Mouse (Mus musculus): ENCODE results near the gene Arhgef3.

Gene Arhgef3

DNA sequence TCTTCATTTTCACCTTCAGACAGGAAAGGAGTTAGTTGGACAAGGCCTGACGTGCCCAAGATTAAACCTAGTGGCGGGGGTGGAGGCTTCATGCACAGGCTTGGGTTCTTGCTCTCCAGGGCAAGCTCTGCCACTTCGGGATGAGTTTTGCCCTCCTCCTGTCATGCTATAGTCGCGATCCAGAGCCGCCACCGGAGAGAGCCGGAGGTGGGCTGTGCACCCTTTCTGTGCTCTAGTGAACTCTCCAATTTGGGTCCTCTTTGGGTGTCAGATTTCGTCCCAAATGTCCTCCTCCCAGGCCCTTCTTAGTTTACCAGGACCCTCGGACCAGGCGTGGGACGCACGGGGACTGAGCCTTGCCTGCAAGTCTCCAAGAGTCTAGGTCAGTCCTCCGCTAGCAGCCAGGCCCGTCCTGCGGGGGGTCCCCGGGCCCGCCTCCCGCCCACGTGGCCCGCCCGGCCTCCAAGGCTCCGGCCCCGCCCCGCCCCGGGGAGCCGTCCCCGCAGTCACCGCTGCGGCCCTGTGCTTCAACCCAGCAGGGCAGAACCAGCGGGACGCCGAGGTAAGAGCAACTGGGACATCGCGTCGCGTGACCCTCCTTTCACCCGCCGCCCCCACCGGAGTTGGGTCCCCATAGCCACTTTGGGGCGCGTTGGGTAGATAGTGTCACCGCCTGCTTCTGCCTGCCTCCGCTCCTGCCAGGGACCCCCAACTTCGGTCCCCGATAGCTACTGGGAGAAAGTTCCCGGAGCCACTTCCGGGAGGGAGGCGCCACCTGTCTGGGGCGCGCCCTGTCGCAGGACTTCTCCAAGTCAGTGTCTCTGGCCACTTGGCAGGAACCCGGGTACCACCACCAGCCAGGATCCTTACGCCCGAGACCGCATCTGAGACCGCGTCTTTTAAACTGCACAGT lies at the start of gene Arhgef3:
TSS of gene Arhgef3 (plus strand) at position 538 of the 913 bp plus-strand sequence.
- in situ Hi-C loops (cut with MboI, MseI): no loop called here

DNA sequence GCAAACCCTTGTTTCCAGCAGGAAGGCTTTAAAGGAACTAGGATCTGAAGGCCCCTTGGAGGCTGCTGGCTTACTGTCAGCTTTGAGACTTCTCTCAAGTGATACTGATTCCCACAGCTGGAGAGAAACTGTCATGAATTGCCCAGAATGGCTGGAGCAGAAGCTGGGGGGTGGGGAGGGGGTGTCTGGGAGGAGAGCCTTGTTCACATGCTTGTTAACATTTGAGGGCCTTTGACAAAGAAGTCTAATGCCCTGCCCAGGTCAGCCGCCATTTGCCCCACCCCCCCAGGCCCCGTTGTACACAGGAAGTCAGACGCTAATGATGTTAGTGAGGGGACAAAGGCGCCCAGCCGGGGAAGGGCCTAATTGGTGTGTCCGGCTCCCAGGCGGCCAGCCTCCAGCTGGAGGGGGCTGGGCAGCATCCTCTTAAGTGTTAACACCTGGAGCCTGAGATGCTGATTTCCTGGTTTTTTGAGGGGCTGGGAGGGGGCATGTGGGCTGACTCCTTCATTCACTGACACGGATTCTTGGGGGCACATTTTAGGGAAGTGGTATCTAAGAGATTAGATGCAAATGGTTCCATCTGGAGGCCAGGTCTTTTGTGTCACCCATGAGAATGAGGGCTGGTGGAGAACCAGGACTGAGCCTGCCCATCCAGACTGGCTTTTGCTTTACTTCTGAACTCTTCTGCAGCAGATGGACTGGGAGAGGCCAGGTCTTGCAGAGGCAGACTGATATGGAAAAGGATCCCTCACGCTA lies 48.3 kb upstream of the Arhgef3 start:
- in situ Hi-C loops (cut with MboI, MseI): no loop called here

DNA sequence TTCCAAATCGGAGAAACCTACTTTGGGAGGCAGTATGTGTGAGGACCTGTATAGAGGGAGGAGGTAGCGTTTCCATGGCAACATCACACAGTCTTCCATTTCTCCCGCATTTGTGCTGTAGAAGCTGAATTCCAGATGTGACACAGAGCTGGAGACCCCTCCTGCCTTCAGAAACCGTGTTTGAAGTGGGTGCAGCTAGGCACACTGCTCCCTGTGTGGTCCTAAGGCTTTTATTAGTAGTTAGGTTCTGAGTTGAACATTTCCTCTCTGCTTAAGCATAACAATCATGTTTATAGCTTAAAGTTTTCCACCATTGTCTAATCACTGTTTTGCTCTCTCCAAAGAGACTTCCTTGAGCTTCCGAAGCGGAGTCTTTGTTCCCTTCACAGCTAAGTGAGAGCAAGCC lies 46.8 kb upstream of the Arhgef3 start:
- in situ Hi-C loops (cut with MboI, MseI): no loop called here

DNA sequence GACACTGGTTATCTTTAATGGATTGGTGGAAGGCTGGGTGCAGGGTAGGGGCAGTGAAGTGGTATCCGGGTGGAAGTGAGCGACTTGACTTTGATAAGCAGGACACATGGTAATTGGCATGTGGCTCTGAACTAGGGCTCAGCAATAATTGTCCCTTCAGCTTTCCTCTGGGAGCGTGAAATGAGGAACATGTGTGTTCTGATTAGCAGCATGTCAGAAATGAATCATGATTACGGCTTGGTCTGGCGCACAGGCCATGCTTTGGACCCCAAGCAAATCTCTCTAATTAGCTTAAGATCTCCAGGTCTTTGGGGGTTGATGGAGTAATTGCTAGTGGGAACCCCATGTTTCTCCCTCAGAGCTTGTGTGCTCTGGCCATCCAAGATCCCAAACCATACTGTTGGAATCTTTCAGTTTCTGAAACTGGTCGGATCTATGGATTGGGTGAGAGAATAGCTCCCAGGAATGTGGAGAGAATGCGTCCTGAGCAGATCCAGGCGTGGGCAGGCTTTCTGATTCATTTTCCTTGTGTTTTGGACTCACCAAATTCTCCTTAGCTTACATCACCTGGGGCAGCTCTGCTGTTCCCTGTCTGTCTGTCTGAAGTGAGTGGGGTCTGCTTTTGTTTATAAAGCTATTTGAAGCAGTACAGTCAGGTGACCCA lies 45.1 kb upstream of the Arhgef3 start:
- in situ Hi-C loops (cut with MboI, MseI): no loop called here

DNA sequence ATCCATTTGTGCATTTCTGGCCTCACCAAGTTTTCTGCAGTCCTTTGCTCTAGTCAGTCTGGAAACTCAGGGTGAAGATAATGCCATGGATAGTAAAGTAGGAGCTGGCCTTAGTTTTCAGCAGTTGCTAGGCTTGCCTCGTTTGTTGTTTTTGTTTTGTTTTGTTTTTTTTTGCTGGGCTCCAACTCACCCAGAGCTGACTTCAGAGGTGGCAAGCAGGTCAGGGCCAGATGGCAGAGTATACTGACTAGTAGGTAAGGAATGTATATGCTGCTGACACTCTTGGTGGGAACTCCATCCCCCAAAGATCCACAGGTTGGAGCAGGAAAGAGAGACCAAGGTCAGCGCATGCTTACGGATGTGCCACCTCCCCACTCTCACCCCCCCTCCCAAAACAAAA lies 44.6 kb upstream of the Arhgef3 start:
- in situ Hi-C loops (cut with MboI, MseI): no loop called here

DNA sequence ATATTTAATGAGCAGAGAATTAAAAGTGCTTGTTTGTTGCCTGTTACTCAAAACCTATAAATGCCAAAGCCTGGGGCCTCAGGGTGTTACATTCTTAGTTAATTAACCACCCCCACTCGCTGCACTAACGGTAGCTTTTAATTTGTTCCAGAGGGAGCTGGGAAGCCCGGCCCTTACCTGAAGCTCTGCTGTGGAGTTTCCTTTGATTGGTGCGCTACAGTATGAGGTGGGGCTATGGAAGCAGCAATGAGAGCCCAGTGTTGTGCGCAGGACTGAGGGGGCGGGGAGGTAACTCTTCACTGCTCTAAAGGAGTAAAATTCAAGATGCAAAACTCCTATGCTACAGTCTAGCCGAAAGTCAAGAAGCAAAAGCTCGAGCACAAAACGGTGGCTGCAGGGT lies 43.9 kb upstream of the Arhgef3 start:
- in situ Hi-C loops (cut with MboI, MseI): no loop called here

DNA sequence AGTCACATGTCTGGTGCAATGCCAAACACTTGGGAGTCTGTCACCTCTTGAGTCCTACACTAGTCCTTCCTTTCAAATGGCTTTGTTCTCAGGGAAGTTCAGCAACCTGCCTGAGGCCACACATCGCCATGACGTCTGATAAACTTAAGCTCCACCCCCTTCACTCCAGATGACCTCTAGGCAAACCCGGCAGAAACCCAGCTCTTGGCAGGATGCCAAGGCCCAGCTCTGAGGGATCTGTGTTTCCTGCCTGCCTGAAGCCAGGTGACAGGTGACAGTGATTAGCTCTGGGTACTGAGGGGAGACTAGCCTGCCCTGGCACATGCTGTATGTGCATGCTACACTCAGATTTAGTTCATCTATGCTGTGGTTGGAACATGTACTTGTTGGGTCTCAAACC lies 42.7 kb upstream of the Arhgef3 start:
- in situ Hi-C loops (cut with MboI, MseI): no loop called here

DNA sequence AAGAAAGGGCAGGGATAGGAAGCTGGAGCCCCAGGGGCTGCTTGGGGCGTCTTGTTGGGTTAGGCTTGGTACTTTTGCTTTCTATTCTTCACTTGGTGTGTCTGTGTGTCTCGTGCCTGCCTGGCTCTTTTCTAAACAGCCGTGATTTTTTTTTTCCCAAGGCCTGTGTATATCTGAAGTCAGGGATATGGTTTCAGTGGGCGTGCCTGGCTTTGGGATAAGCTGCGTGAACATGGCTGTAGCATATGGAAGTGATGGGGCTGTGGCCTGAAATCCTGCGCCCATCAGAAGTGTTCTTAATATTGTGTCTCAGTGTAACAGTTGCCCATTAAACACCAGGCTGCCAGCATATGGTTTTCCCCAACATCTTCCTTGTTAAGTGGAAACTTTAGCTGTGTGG lies 39.6 kb upstream of the Arhgef3 start:
- in situ Hi-C loops (cut with MboI, MseI): no loop called here

DNA sequence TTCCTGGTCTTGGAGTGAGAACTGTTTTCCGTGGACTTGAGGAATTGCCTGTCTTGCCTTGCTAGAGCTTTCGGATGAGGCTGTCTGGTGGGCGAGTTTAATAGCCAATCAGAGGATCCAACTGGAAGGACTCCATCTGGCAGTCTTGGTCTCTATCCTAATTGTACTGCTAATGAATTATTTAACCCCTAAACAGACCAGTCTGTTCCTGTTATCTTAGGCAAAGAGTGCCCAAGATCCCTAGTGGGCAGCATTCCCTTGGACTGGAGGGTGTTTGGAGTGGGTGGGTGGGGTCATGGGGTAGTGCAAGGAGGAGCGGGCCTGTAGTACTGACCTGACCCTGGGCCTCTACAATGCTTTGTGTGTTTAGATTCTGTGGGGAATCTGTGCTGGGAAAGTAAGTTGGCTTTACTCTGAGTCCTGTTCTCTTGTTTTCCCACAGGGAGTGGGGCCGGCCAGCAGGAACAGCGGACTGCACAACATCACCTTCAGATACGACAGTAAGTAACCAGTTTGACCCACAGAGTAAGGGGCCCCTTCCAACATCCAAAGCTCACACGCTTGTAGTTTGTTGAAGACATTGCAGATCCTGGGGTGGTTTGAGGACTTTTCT lies 38.7 kb upstream of the Arhgef3 start:
- in situ Hi-C loops (cut with MboI, MseI): no loop called here

DNA sequence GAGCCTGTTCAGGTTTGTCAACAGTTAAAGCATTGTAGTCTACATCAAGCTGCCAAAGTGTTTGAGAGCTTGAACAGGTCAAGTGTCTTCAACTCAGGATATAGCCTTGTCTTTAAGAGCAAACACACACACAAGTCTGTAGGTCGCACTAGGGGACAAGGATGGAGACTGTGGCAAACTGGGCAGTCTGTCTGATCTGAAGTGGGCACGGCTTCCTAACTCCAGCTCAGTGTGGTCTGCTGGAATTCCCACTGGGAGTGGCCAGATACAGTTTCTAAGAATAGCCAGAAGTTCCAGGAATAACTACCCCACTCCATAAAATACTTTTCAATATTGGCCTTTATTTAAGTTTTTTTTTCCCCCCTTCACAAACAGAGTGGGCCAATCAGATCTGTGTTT lies 38.2 kb upstream of the Arhgef3 start:
- in situ Hi-C loops (cut with MboI, MseI): no loop called here

DNA sequence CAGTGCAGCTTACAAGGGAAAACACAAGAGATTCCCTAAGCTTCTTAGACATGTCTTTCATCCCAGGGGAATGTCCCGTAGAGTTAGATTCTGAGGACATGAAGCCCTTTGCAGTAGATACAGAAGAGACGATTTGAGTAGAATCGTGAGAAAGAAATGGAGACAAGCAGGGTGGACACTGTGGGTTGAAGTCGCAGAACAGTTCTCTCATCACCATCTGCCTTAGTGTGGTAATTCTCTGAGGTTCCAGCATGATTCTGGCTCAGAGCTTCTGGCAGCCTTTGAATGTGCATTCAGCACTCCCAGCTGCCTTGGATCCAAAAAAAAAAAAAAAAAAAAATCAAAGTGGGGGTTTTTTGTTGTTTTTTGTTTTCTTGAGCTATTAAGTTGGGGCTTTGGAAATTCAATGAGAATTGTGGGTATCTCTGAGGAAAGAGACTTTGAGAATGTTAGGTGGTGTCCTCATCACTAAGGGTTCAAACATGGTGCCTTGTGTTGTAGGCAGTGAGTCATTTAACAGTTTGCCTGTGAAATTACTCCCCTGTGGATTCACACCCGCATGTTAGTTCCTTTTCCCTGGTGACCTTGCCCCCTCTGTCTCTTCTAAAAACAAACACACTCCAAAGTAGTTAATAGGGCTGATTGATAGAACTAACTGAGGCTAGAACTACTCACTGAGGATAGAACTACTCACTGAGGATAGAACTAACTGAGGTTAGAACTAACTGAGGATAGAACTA lies 33.0 kb upstream of the Arhgef3 start:
- in situ Hi-C loops (cut with MboI, MseI): no loop called here

DNA sequence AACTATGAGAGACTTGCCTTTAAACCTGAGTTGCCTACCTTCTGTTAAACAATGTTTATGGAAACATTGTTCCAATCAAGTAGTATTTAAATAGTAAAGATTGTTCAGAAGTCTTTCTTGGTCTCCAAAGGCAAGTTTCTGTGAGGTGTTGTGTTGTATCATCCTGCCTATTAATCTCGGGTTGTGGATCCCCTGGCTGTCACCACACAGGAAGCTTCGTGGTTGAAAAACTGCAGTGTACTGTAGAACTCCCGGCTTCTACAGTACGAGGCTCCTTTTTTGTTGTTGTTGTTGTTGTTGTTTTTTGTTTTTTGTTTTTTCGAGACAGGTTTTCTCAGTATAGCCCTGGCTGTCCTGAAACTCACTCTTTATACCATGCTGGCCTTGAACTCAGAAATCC lies 29.2 kb upstream of the Arhgef3 start:
- in situ Hi-C loops (cut with MboI, MseI): no loop called here

DNA sequence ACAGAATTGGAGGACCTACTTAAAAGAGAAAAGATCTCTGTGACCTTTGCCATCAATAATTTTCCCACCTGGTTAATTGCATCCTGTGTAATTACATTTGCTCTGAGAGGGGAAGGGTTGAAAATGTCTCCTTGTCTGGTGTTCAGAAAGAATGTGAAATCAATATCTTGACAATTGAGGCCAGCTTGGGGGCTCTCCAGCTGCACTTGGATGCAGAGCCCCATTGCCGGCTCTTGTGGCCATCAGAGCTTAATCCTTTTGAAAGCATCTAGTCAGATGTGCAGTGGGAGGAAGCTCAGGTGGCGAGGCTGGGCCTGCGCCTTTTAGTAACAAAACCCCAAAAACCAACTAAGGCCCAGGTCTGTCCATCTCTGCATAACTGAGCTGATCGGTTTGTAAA lies 28.7 kb upstream of the Arhgef3 start:
- in situ Hi-C loops (cut with MboI, MseI): no loop called here

DNA sequence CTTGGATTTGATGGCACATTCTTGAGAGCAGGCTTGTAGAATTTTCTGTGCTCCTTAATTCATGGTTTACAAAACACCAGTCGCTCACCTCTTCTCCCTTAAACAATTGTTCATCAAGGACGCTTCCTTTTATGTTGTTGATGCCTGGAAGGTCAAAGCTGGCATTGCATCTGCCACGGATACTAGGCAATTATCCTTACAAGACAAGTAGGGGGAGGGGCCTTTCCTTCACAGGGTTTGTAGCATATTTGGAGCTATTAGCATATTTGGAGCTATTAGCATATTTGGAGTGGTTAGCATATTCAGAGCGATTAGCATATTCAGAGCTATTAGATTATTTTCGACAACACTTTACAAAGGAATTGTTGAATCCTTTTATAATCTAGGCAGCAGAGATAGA lies 20.5 kb upstream of the Arhgef3 start:
- in situ Hi-C loops (cut with MboI, MseI): no loop called here

DNA sequence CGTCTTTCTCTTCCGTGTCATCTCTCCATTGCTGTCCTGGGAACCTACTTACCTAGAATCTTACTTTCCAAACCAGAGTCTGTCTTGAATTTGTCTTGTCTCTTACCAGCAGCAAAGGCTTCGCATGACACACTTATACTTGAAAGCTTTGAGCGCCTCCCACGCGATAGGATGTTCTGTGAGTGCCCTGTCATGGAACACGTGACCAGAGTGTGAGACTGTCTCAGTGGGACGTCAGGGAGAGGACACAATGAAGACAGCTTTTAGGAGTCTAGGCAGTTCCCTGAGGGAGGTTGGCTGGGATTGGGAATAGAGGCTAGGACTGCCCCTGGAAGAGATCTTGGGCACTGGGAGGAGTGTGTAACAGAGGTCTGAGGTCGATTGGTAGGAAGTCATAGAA lies 18.6 kb upstream of the Arhgef3 start:
- in situ Hi-C loops (cut with MboI, MseI): loop anchor here (5.0 kb wide), 1 partner anchor 74 kb away; no protein-coding TSS in a partner anchor

DNA sequence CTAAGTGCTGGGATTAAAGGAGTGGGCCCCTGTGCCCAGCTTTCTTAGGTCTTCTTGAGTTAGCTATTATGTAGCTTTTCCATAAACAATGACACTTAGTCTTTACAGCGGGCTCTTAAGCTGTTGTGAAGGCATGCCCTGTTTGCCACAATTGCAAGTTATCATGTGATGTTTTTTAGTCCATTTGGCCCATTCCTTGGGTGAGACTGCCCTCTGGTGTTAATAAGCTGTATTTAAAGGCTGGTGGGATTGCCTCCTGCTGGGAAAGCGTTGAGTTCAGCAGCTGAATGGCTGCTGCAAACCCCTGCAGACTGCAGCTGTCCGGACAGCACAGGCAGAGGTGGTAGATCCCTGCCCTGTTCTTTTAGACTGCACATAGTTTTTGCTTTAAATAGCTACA lies 17.9 kb upstream of the Arhgef3 start:
- in situ Hi-C loops (cut with MboI, MseI): loop anchor here (5.0 kb wide), 1 partner anchor 74 kb away; no protein-coding TSS in a partner anchor

DNA sequence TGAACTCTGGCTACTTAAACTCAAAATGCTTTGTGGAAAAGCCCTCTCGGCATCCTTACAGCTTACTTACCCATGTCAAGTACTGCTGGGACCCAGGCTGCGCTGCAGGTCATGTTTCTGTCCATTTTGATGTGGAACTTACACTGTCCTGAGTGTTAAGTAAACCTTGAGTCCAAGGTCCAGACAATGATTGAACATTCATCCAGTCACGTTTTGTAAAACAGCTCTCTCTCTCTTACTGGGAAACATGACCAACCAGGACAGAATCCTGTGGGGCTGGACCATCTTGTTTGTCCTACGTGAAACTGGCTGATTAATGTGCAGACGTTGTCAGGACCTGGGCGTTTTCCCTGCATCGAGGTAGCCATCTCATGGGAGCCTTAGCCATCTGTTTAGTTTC lies 13.0 kb upstream of the Arhgef3 start:
- in situ Hi-C loops (cut with MboI, MseI): no loop called here

DNA sequence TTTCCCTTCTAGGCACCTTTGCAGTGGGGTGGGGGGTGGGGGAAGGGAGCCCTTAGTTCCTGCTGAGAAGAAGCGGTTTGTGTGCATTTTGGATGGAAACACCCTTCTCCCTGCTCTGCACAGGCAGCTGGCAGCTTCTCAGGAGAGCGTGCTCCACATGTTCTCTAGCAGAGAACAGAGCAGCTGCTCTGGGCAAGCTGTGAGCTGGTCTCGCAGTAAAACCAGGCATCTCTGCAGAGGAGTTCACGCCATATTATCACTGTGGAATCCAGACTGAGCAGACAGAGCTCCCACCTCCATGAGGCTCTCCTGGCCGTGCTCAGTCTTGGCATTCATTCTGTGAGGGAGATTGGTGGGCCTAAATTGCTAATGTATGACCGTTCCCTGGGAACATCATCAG lies 12.0 kb upstream of the Arhgef3 start:
- in situ Hi-C loops (cut with MboI, MseI): no loop called here

DNA sequence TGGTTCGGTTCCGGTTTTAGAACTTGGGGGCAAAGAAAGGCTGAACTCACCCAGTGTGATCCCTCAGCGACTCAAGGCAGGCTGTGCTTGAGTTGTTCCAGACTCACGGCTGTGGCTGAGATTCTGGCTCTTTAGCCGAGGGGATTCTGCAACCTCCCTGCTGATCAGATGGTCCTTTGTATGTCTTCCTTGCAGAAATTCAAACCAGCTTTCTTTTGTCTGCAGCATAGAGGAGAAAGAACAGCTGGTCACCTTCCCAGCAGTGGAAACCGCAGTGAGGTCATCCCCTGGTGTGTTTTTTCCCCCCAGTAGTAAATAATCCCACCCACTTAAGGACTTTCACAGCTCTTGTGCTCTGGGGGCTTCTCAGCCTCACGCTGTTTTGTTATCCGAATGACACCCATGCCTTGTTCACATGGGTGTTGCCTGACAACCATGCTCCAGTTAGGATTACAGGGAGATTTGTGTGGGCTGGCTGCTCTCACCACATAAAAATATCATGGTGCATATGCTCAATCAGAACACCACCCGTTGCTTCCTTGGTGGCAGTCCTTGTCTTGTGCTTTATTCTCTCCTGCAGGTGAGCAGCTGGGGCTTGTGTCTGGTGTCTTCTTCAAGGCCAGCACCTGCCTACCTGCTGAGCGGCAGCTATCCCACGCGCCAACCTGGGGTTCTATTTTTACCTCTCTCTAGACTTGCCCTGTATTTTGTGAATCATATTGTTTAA lies 8.8 kb upstream of the Arhgef3 start:
- in situ Hi-C loops (cut with MboI, MseI): no loop called here

DNA sequence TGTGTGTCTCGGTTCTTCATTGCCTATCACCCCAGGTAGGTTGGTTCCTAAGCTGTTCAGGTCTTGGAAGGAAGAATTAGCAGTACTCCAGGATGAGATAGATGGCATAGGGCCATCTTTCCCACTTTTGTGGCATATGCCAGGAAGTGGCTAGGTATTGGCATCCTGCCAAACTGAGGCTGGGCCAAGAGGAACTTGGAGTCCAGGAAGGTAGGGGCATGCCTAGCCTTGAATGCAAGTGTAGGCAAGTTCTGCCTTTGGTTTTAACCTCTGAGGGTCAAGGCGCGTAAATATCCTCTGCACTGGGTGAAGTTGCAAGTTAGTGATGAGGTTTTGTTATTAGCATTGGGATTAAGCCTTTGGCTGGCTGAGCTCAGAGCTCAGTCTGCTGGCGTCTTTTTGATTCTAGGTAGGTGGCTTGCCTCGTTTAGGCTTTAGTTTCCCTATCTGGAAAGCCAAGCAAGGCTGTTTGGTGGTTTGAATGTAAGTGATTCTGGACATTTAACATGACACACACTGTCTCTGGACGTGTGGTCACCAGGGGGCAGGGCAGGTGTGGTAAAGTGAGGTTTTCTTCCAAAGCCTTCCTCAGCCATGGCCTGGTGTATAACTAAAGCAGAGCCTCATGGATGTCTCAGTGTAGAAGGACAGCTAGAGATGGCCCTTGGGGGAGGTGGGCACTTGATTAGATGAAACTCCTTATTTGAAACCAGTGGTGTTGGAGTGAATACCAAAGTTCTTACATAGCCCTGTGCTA lies 5.8 kb upstream of the Arhgef3 start:
- in situ Hi-C loops (cut with MboI, MseI): no loop called here

Data from regulatory T cell (primary cell).